Mouse (Mus musculus) cortical plate, adult 2 months (tissue): ENCODE measurements around the gene Arid3b. TPM values are rescaled to one million over a fixed set of nuclear protein-coding genes. Genes with fewer than 3 reads are reported as not detected.

Source experiments
- H3K27ac ChIP-seq: fragments of 200-500 bp; 2 replicates; pipeline ENCODE4 v1.5.1; 2012; ENCODE audit warnings: low read length, control low read depth, inconsistent platforms; ENCODE audit not compliant: insufficient read depth
- H3K4me1 ChIP-seq: fragments of 200-500 bp; 2 replicates; pipeline ENCODE4 v1.6.1; 2011; ENCODE audit warnings: low read length; ENCODE audit not compliant: control insufficient read depth, insufficient read depth
- H3K4me3 ChIP-seq: fragments of 200-500 bp; 2 replicates; pipeline ENCODE4 v1.5.1; 2011; ENCODE audit warnings: mild to moderate bottlenecking, low read length, control low read depth; ENCODE audit not compliant: insufficient read depth
- CTCF ChIP-seq: fragments of 200-500 bp; IDR thresholded peaks from 2 replicates; pipeline ENCODE4 v1.5.1; 2011; ENCODE audit warnings: mild to moderate bottlenecking, control low read depth, low read length; ENCODE audit not compliant: insufficient read depth; ENCODE audit errors: extremely low read depth
- POLR2A ChIP-seq: fragments of 200-500 bp; IDR thresholded peaks from 2 replicates; pipeline ENCODE4 v1.6.1; 2011; ENCODE audit warnings: mild to moderate bottlenecking, low read length, control low read depth; ENCODE audit not compliant: insufficient read depth; ENCODE audit errors: extremely low read depth
- polyA plus RNA-seq: library from polyadenylated mRNA; depleted of rRNA; stranded (reverse); fragments of >200 nt; gene quantifications from 2 replicates; pipeline ENCODE4 v1.2.3, GENCODE M21; 2012

Gene Arid3b
- polyA plus RNA-seq, 1 experiment, result 8.5 TPM

- TF ChIP-seq CTCF, result no peak
- no peak for TF ChIP-seq POLR2A
- Histone ChIP-seq H3K4me3 (no peak overlapping the region), H3K4me1 (no peaks in the 10 kb centered on the region; the same call in 1 of the 2 replicates), H3K27ac (no peak overlapping the region)
These were observed 37.8 kb downstream of the Arid3b start for GRCm38 (mm10) chr9:57798725-57799253.

GRCm38 (mm10) chr9:57797456-57797855, 39.1 kb downstream of the Arid3b start:
- H3K4me3 ChIP-seq, result no peak overlapping the region
- TF ChIP-seq CTCF, result no peak
- no peak for TF ChIP-seq POLR2A
- no peaks in the 10 kb centered on the region for H3K4me1 ChIP-seq
- H3K27ac ChIP-seq, result no peak overlapping the region

GRCm38 (mm10) chr9:57789733-57790132, 46.9 kb downstream of the Arid3b start:
- TF ChIP-seq POLR2A, result no peak
- TF ChIP-seq CTCF, result no peak
- Histone ChIP-seq H3K4me3 (no peak overlapping the region), H3K4me1 (no peaks in the 10 kb centered on the region), H3K27ac (no peak overlapping the region)

- Histone ChIP-seq H3K4me3 (no peak overlapping the region), H3K4me1 (no peaks in the 10 kb centered on the region), H3K27ac (no peak overlapping the region)
- no peak for TF ChIP-seq POLR2A
- TF ChIP-seq CTCF, result no peak
These were observed 53.9 kb downstream of the Arid3b start for GRCm38 (mm10) chr9:57782656-57783055.

GRCm38 (mm10) chr9:57775736-57776135, 60.9 kb downstream of the Arid3b start:
- Histone ChIP-seq H3K4me3 (no peak overlapping the region), H3K4me1 (peaks cover 7% of the 10 kb centered on the region), H3K27ac (peak overlapping the region; percentile 76; the same call in 1 of the 2 replicates)
- TF ChIP-seq CTCF (no peak), POLR2A (no peak)

- peak overlapping the region; percentile 76 for H3K27ac ChIP-seq
These were observed 61.6 kb downstream of the Arid3b start for GRCm38 (mm10) chr9:57775026-57775425.

GRCm38 (mm10) chr9:57774168-57774567, 62.4 kb downstream of the Arid3b start:
- H3K4me1 ChIP-seq, result peaks cover 7% of the 10 kb centered on the region
- H3K27ac ChIP-seq, result peak overlapping the region; percentile 76; the same call in 1 of the 2 replicates
- H3K4me3 ChIP-seq, result no peak overlapping the region
- TF ChIP-seq CTCF (0 out of 2 replicates have a peak, but pooled peaks have one; percentile 26), POLR2A (no peak)

More at GRCm38 (mm10) chr9:57775026-57775425, 61.6 kb downstream of the Arid3b start:
- Histone ChIP-seq H3K4me3 (no peak overlapping the region), H3K4me1 (peaks cover 7% of the 10 kb centered on the region)
- TF ChIP-seq POLR2A (no peak), CTCF (no peak)

GRCm38 (mm10) chr9:57773754-57774153, 62.8 kb downstream of the Arid3b start:
- Histone ChIP-seq H3K27ac (0 out of 2 replicates have a peak overlapping the region, but pooled peaks have one; percentile 28), H3K4me1 (peaks cover 7% of the 10 kb centered on the region), H3K4me3 (no peak overlapping the region)
- TF ChIP-seq CTCF, result no peak
- no peak for TF ChIP-seq POLR2A

- Histone ChIP-seq H3K4me1 (peaks cover 10% of the 10 kb centered on the region), H3K27ac (no peak overlapping the region), H3K4me3 (no peak overlapping the region)
- TF ChIP-seq CTCF (no peak), POLR2A (no peak)
These were observed 65.8 kb downstream of the Arid3b start for GRCm38 (mm10) chr9:57770836-57771235.

- Histone ChIP-seq H3K4me3 (no peak overlapping the region), H3K4me1 (peaks cover 7% of the 10 kb centered on the region), H3K27ac (no peak overlapping the region)
- TF ChIP-seq CTCF (no peak), POLR2A (no peak)
These were observed 66.4 kb downstream of the Arid3b start for GRCm38 (mm10) chr9:57770214-57770613.

- H3K4me1 ChIP-seq, result peaks cover 5% of the 10 kb centered on the region
- H3K4me3 ChIP-seq, result no peak overlapping the region
- no peak overlapping the region for H3K27ac ChIP-seq
- TF ChIP-seq POLR2A (no peak), CTCF (no peak)
These were observed 67.0 kb downstream of the Arid3b start for GRCm38 (mm10) chr9:57769539-57770069.

GRCm38 (mm10) chr9:57767231-57767630, 69.4 kb downstream of the Arid3b start:
- Histone ChIP-seq H3K4me3 (no peak overlapping the region), H3K4me1 (peaks cover 8% of the 10 kb centered on the region), H3K27ac (peak overlapping the region; percentile 18; the same call in 1 of the 2 replicates)
- TF ChIP-seq CTCF, result no peak
- TF ChIP-seq POLR2A, result no peak
